In the genomic region with DNA sequence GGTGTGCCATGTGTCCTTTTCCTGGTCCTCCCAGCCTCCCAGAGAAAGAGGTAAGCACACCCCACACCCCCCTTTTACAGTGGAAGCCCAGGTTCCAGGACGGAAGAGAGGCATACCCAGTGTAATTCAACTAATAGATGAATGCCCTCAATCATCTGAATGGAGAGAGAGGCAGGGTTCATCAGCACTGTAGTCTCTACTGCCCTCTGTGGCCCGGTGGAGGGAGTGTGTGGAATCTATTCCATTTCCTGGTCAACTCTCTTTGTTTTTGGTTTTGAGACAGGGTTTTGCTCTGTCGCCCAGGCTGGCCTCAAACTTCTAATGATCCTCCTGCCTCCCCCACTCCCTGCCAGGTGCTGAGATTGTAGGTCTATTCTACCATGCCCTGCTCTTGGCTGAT, we compare ENCODE assay signal across 9 mouse cellular contexts.
DNase-seq lines count a peak whose midpoint lies in the region; ATAC-seq and TF ChIP-seq lines count a peak whose summit lies in the region.
"Had no signal": no experiment of that assay in that cellular context is flagged by ENCODE, and none has a peak within 500 bp of the region (broad histone marks: within the 10 kb centered on the region; RNA-seq: fewer than 3 reads in every experiment).

No protein-coding gene starts in this region.

- peaks cover 23% of the 10 kb centered on the region for H3K4me1 ChIP-seq in heart, embryonic 12.5 days (replicated peaks)
- H3K4me1 ChIP-seq in brown adipose tissue, adult 24 weeks (ENCODE audit: control insufficient read depth, insufficient read depth, insufficient read length, low read length) = peaks cover 13% of the 10 kb centered on the region; the same call in 1 of the 2 replicates
- no peaks in the 10 kb centered on the region for H3K4me1 ChIP-seq in stomach, postnatal 0 days (replicated peaks; ENCODE audit: control insufficient read depth, insufficient read depth)
- H3K4me1 ChIP-seq: embryonic facial prominence, embryonic 15.5 days; limb, embryonic 12.5 days had no signal

- intact Hi-C loops in heart, postnatal 10 days (cut with DNase I) = loop anchor here (2.0 to 10.0 kb wide), 4 partner anchors 157 to 621 kb away; no protein-coding TSS in a partner anchor

- DNase-seq in heart, postnatal 10 days = peak; percentile 45 to 62
- DNase-seq in testis, postnatal 10 days (ENCODE audit: low spot score) = peak; percentile 51
- no peak for DNase-seq in testis, postnatal 14 days (ENCODE audit: low spot score)
- no peak for DNase-seq in stomach, postnatal 0 days (ENCODE audit: low spot score)

- ATAC-seq in heart, embryonic 12.5 days (ENCODE audit: insufficient number of reproducible peaks, low FRiP score) = no peak
- 0 out of 2 replicates have a peak, but pooled peaks have one; percentile 15 for ATAC-seq in stomach, postnatal 0 days (ENCODE audit: low FRiP score, low TSS enrichment)
- no peak for ATAC-seq in megakaryocyte progenitor cell, adult 5-6 weeks (replicated peaks; ENCODE audit: poor library complexity)

- H3K9ac ChIP-seq in heart, embryonic 12.5 days = no peak overlapping the region
- no peak overlapping the region for H3K9ac ChIP-seq in stomach, postnatal 0 days (ENCODE audit: low read length)
- H3K9ac ChIP-seq: embryonic facial prominence, embryonic 15.5 days; limb, embryonic 12.5 days had no signal

- TF ChIP-seq EP300 in stomach, postnatal 0 days (optimal IDR thresholded peaks at IDR 0.05) = no peak

- no peak overlapping the region for H3K27ac ChIP-seq in heart, embryonic 12.5 days (ENCODE audit: poor library complexity, severe bottlenecking)
- H3K27ac ChIP-seq in brown adipose tissue, adult 24 weeks (replicated peaks; ENCODE audit: low read depth, low read length) = peak overlapping the region; percentile 71; the same call in 1 of the 2 replicates
- H3K27ac ChIP-seq in stomach, postnatal 0 days (replicated peaks) = no peak overlapping the region
- H3K27ac ChIP-seq: embryonic facial prominence, embryonic 15.5 days; limb, embryonic 12.5 days had no signal

- H3K36me3 ChIP-seq in heart, embryonic 12.5 days = no peaks in the 10 kb centered on the region
- H3K36me3 ChIP-seq in stomach, postnatal 0 days (ENCODE audit: control insufficient read depth, insufficient read depth, low read length) = no peaks in the 10 kb centered on the region
- H3K36me3 ChIP-seq: embryonic facial prominence, embryonic 15.5 days; limb, embryonic 12.5 days had no signal

- TF ChIP-seq CTCF in stomach, postnatal 0 days (IDR thresholded peaks at IDR 0.05; ENCODE audit: low read depth) = peak; percentile 68

- no peak overlapping the region for H3K4me3 ChIP-seq in heart, embryonic 12.5 days
- no peak overlapping the region for H3K4me3 ChIP-seq in brown adipose tissue, adult 24 weeks (ENCODE audit: insufficient read depth, low read depth, low read length)
- H3K4me3 ChIP-seq in stomach, postnatal 0 days (ENCODE audit: low read depth, low read length) = no peak overlapping the region
- H3K4me3 ChIP-seq: embryonic facial prominence, embryonic 15.5 days; limb, embryonic 12.5 days had no signal

- WGBS in heart, embryonic 12.5 days = 60% methylated on average over 3 of the region's 3 CpGs
- 53% methylated on average over 3 of the region's 3 CpGs for WGBS in stomach, postnatal 0 days

- no peak overlapping the region for H3K4me2 ChIP-seq in heart, embryonic 12.5 days
- no peak overlapping the region for H3K4me2 ChIP-seq in stomach, postnatal 0 days (replicated peaks; ENCODE audit: low read depth)
- H3K4me2 ChIP-seq: embryonic facial prominence, embryonic 15.5 days; limb, embryonic 12.5 days had no signal

- no peaks in the 10 kb centered on the region; the same call in 1 of the 2 replicates for H3K9me3 ChIP-seq in heart, embryonic 12.5 days (replicated peaks)
- no peaks in the 10 kb centered on the region for H3K9me3 ChIP-seq in stomach, postnatal 0 days (ENCODE audit: control insufficient read depth, low read length)
- H3K9me3 ChIP-seq: embryonic facial prominence, embryonic 15.5 days; limb, embryonic 12.5 days had no signal

- H3K27me3 ChIP-seq in heart, embryonic 12.5 days (replicated peaks) = no peaks in the 10 kb centered on the region
- H3K27me3 ChIP-seq in stomach, postnatal 0 days (ENCODE audit: control insufficient read depth, insufficient read depth, low read length) = no peaks in the 10 kb centered on the region
- H3K27me3 ChIP-seq: embryonic facial prominence, embryonic 15.5 days; limb, embryonic 12.5 days had no signal

Comparison
In these comparisons a context has a peak if more than half of its experiments do, and no peak if none do; other contexts are left out.
1. DNase-seq: peak in heart, postnatal 10 days (2 of 2) and testis, postnatal 10 days (single experiment); none in testis, postnatal 14 days (single experiment) and stomach, postnatal 0 days (single experiment).